Mouse (Mus musculus): Measurements from ENCODE around the gene Gm17387.

- TF ChIP-seq ZNF384 (IDR thresholded peaks at IDR 0.05; ENCODE audit: low read depth, low read length) = peak; percentile 72
- no peak for TF ChIP-seq MAFK (IDR thresholded peaks at IDR 0.05; ENCODE audit: insufficient read depth, low read depth, low read length)
- no peak for TF ChIP-seq CHD2 (IDR thresholded peaks at IDR 0.05; ENCODE audit: low read depth, low read length)
- TF ChIP-seq HCFC1 (IDR thresholded peaks at IDR 0.05; ENCODE audit: borderline replicate concordance, insufficient read depth, low read length) = no peak
These were observed 20.6 kb upstream of the Gm17387 start for GRCm38 (mm10) chr7:141008312-141008761.

Measured in ES-E14 (cell line).